9 mouse cellular contexts compared by ENCODE assay signal in genomic region chr3:79852654-79853166, GRCm38 (mm10). TPM values are rescaled to one million over a fixed set of nuclear protein-coding genes. Genes with fewer than 3 reads are reported as not detected.
DNase-seq lines count a peak whose midpoint lies in the region; ATAC-seq lines count a peak whose summit lies in the region.
"Had no signal": no experiment of that assay in that cellular context is flagged by ENCODE, and none has a peak within 500 bp of the region (broad histone marks: within the 10 kb centered on the region; RNA-seq: fewer than 3 reads in every experiment).

Tmem144 (minus strand) TSS chr3:79852773.

- intact Hi-C loops in left cerebral cortex, postnatal 25 days (cut with DNase I), result loop anchor here (10.0 kb wide), 1 partner anchor 952 kb away; the partner anchor contains the start of gene Gria2

- H3K4me2 ChIP-seq in kidney, embryonic 14.5 days (replicated peaks; ENCODE audit: low read depth, low read length), result no peak within 1 kb of the TSS
- H3K4me2 ChIP-seq in heart, embryonic 13.5 days, result no peak within 1 kb of the TSS
- no peak within 1 kb of the TSS for H3K4me2 ChIP-seq in midbrain, embryonic 13.5 days (replicated peaks)
- H3K4me2 ChIP-seq: stomach, embryonic 15.5 days had no signal

- ATAC-seq in kidney, embryonic 14.5 days (ENCODE audit: low FRiP score, low TSS enrichment), result peak; percentile 41; the same call in 1 of the 2 replicates
- no peak for ATAC-seq in heart, embryonic 13.5 days (ENCODE audit: extremely low read depth, insufficient number of reproducible peaks, low FRiP score, low TSS enrichment)
- peak; percentile 62 for ATAC-seq in midbrain, embryonic 13.5 days

- no peaks in the 10 kb centered on the region for H3K27me3 ChIP-seq in kidney, embryonic 14.5 days (ENCODE audit: control insufficient read depth, insufficient read depth, low read length)
- H3K27me3 ChIP-seq in heart, embryonic 13.5 days (replicated peaks), result no peaks in the 10 kb centered on the region
- 0 out of 2 replicates have a peak, but pooled peaks cover 5% of the 10 kb centered on the region for H3K27me3 ChIP-seq in midbrain, embryonic 13.5 days
- H3K27me3 ChIP-seq: stomach, embryonic 15.5 days had no signal

- no peak for DNase-seq in kidney, postnatal 14 days
- DNase-seq in left cerebral cortex, postnatal 25 days (ENCODE audit: low spot score in 2 of 2), result peak in 1 of 2 experiments; percentile 35
- no peak for DNase-seq in urinary bladder, postnatal 4 days (ENCODE audit: low spot score in 2 of 2)
- no peak for DNase-seq in cerebellum, postnatal 14 days
- no peak for DNase-seq in kidney, adult 11 months

- 51% methylated on average over 8 of the region's 8 CpGs for WGBS in kidney, embryonic 14.5 days
- 31% methylated on average over 8 of the region's 8 CpGs for WGBS in heart, embryonic 13.5 days
- WGBS in midbrain, embryonic 13.5 days, result 23% methylated on average over 8 of the region's 8 CpGs

- no peak within 1 kb of the TSS for H3K4me3 ChIP-seq in kidney, embryonic 14.5 days (ENCODE audit: low read length)
- H3K4me3 ChIP-seq in heart, embryonic 13.5 days, result no peak within 1 kb of the TSS
- H3K4me3 ChIP-seq in midbrain, embryonic 13.5 days (replicated peaks), result no peak within 1 kb of the TSS
- H3K4me3 ChIP-seq: stomach, embryonic 15.5 days had no signal

- no peaks in the 10 kb centered on the region for H3K4me1 ChIP-seq in kidney, embryonic 14.5 days (ENCODE audit: control insufficient read depth, insufficient read depth, low read length)
- H3K4me1 ChIP-seq in heart, embryonic 13.5 days, result peaks cover 29% of the 10 kb centered on the region
- peaks cover 5% of the 10 kb centered on the region for H3K4me1 ChIP-seq in midbrain, embryonic 13.5 days (replicated peaks)
- H3K4me1 ChIP-seq: stomach, embryonic 15.5 days had no signal

- no peaks in the 10 kb centered on the region for H3K9me3 ChIP-seq in kidney, embryonic 14.5 days (ENCODE audit: control insufficient read depth, low read length)
- H3K9me3 ChIP-seq in heart, embryonic 13.5 days, result no peaks in the 10 kb centered on the region
- no peaks in the 10 kb centered on the region for H3K9me3 ChIP-seq in midbrain, embryonic 13.5 days
- H3K9me3 ChIP-seq: stomach, embryonic 15.5 days had no signal

- no peaks in the 10 kb centered on the region for H3K36me3 ChIP-seq in kidney, embryonic 14.5 days (ENCODE audit: control insufficient read depth, insufficient read depth, low read length)
- H3K36me3 ChIP-seq in heart, embryonic 13.5 days, result no peaks in the 10 kb centered on the region
- no peaks in the 10 kb centered on the region for H3K36me3 ChIP-seq in midbrain, embryonic 13.5 days
- H3K36me3 ChIP-seq: stomach, embryonic 15.5 days had no signal

- H3K27ac ChIP-seq in kidney, embryonic 14.5 days (ENCODE audit: low read depth, low read length), result no peak within 1 kb of the TSS
- H3K27ac ChIP-seq in heart, embryonic 13.5 days (replicated peaks), result 0 out of 2 replicates have a peak within 1 kb of the TSS, but pooled peaks have one; percentile 22
- no peak within 1 kb of the TSS for H3K27ac ChIP-seq in midbrain, embryonic 13.5 days
- H3K27ac ChIP-seq: stomach, embryonic 15.5 days had no signal

- no peak within 1 kb of the TSS for H3K9ac ChIP-seq in kidney, embryonic 14.5 days (ENCODE audit: low read depth, low read length)
- H3K9ac ChIP-seq in heart, embryonic 13.5 days, result peak within 1 kb of the TSS; percentile 21; the same call in 1 of the 2 replicates
- H3K9ac ChIP-seq in midbrain, embryonic 13.5 days (replicated peaks), result no peak within 1 kb of the TSS
- H3K9ac ChIP-seq: stomach, embryonic 15.5 days had no signal

RNA-seq across cellular contexts. Expression of gene Tmem144, which starts in this region (rescaled TPM):
- 4.7 and 5.4 TPM in 2 replicates for polyA plus RNA-seq in kidney, embryonic 14.5 days (2014; fragmentation: Nextera tagmentation; extraction: Ambion mirVana)
- 9.3 and 12.1 TPM in 2 replicates for polyA plus RNA-seq in heart, embryonic 13.5 days (2015; fragmentation: Nextera tagmentation; extraction: Ambion mirVana)
- total RNA-seq in left cerebral cortex, postnatal 25 days (2021), result 10 to 100 TPM; 10.5 to 10.8 TPM
- 1.3 TPM in 2 replicates for polyA plus RNA-seq in midbrain, embryonic 13.5 days (2015; fragmentation: Nextera tagmentation; extraction: Ambion mirVana)
